Comparison of ENCODE assay signal across 8 mouse cellular contexts in the genomic region with DNA sequence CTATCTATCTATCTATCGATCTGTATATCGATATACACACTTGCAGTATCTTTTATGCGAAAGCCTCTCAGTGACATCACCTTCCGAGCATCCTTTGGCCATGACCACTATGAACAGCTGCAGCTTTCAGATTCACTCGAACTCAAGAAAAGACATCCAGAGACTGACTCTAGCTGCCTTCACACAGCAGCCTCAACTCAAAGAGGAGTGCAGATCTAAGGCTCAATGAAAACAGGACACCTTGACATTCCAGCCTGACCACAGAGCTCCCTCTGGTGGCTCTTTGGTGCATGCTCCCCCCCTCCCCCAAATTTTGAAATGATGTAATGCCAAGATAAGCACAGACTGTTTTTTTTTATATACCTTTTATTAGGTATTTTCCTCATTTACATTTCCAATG.
DNase-seq lines count a peak whose midpoint lies in the region; ATAC-seq and TF ChIP-seq lines count a peak whose summit lies in the region.

No protein-coding gene starts in this region.

- no peak overlapping the region for H3K4me3 ChIP-seq in heart, postnatal 0 days (ENCODE audit: low read depth, low read length)
- H3K4me3 ChIP-seq in testis, adult 2 months (ENCODE audit: control insufficient read depth, low read depth, low read length) = no peak overlapping the region
- no peak overlapping the region for H3K4me3 ChIP-seq in cortical plate, adult 2 months (ENCODE audit: insufficient read depth, low read length)

- H3K27ac ChIP-seq in heart, postnatal 0 days (ENCODE audit: low read depth) = no peak overlapping the region
- no peak overlapping the region for H3K27ac ChIP-seq in testis, adult 2 months (ENCODE audit: control insufficient read depth, insufficient read depth, low read depth, low read length)
- no peak overlapping the region for H3K27ac ChIP-seq in cortical plate, adult 2 months (ENCODE audit: insufficient read depth, low read length)

- no peaks in the 10 kb centered on the region for H3K4me1 ChIP-seq in heart, postnatal 0 days (ENCODE audit: control insufficient read depth, insufficient read depth)
- peaks cover 15% of the 10 kb centered on the region for H3K4me1 ChIP-seq in testis, adult 2 months (ENCODE audit: control insufficient read depth, insufficient read depth, low read length)
- peaks cover 3% of the 10 kb centered on the region; the same call in 1 of the 2 replicates for H3K4me1 ChIP-seq in cortical plate, adult 2 months (ENCODE audit: control insufficient read depth, insufficient read depth, low read length)

- TF ChIP-seq EP300 in heart, postnatal 0 days (IDR thresholded peaks at IDR 0.05; ENCODE audit: low read depth) = no peak

- DNase-seq in heart, postnatal 0 days (ENCODE audit: low spot score) = peak; percentile 52
- no peak for DNase-seq in heart, postnatal 25 days (ENCODE audit: low spot score)
- DNase-seq in testis, postnatal 10 days (ENCODE audit: low spot score) = no peak
- DNase-seq in retina, postnatal 1 day = peak; percentile 52
- no peak for DNase-seq in left cerebral cortex, postnatal 10 days (ENCODE audit: extremely low spot score in 1 of 2, low spot score in 2 of 2)
- DNase-seq in spleen, adult 18-20 months = no peak

- no peaks in the 10 kb centered on the region for H3K9me3 ChIP-seq in heart, postnatal 0 days (replicated peaks; ENCODE audit: control insufficient read depth, low read length)

- intact Hi-C loops in heart, postnatal 25 days (cut with DNase I) = no loop called here
- intact Hi-C loops in left cerebral cortex, postnatal 10 days (cut with DNase I) = no loop called here

- ATAC-seq in heart, postnatal 0 days (ENCODE audit: insufficient read depth, low read depth) = no peak

- 77% methylated on average over 5 of the region's 5 CpGs for WGBS in heart, postnatal 0 days

- H3K4me2 ChIP-seq in heart, postnatal 0 days (ENCODE audit: low read depth, low read length) = no peak overlapping the region

- no peaks in the 10 kb centered on the region for H3K36me3 ChIP-seq in heart, postnatal 0 days (replicated peaks; ENCODE audit: control insufficient read depth, insufficient read depth, low read length)
- H3K36me3 ChIP-seq in testis, adult 2 months (ENCODE audit: control insufficient read depth, insufficient read depth, low read length) = no peaks in the 10 kb centered on the region

- peak; percentile 74 for TF ChIP-seq CTCF in heart, postnatal 0 days (IDR thresholded peaks at IDR 0.05; ENCODE audit: low read depth)
- peak; percentile 30; the same call in 1 of the 2 replicates for TF ChIP-seq CTCF in testis, adult 2 months (IDR thresholded peaks at IDR 0.05; ENCODE audit: control insufficient read depth, insufficient read depth, insufficient replicate concordance, low read depth, low read length)
- TF ChIP-seq CTCF in cortical plate, adult 2 months (IDR thresholded peaks at IDR 0.05; ENCODE audit: extremely low read depth, insufficient read depth, low read length) = peak; percentile 81

- H3K9ac ChIP-seq in heart, postnatal 0 days (replicated peaks; ENCODE audit: low read depth, low read length) = no peak overlapping the region

- no peak for TF ChIP-seq POLR2A in testis, adult 2 months (IDR thresholded peaks at IDR 0.05; ENCODE audit: control insufficient read depth, low read depth, low read length)
- TF ChIP-seq POLR2A in cortical plate, adult 2 months (IDR thresholded peaks at IDR 0.05; ENCODE audit: extremely low read depth, insufficient read depth, low read length) = no peak

- H3K27me3 ChIP-seq in heart, postnatal 0 days (ENCODE audit: control insufficient read depth, insufficient read depth, low read length) = no peaks in the 10 kb centered on the region
- H3K27me3 ChIP-seq in testis, adult 2 months (ENCODE audit: control insufficient read depth, insufficient read depth, low read length) = no peaks in the 10 kb centered on the region

Comparison
In these comparisons a context has a peak if more than half of its experiments do, and no peak if none do; other contexts are left out.
1. DNase-seq: peak in heart, postnatal 0 days (single experiment) and retina, postnatal 1 day (single experiment); none in heart, postnatal 25 days (single experiment), testis, postnatal 10 days (single experiment), left cerebral cortex, postnatal 10 days (0 of 2) and spleen, adult 18-20 months (0 of 2).
2. CTCF ChIP-seq: peak in every context shown above with its lines; median percentile 81 in cortical plate, adult 2 months; 74 in heart, postnatal 0 days; 30 in testis, adult 2 months.